Mouse (Mus musculus): ENCODE data around the gene Rbfox2. TPM values are rescaled to one million over a fixed set of nuclear protein-coding genes. Genes with fewer than 3 reads are reported as not detected.

The Rbfox2 gene
- polyA plus RNA-seq, 1 experiment = 6.6 TPM

DNA sequence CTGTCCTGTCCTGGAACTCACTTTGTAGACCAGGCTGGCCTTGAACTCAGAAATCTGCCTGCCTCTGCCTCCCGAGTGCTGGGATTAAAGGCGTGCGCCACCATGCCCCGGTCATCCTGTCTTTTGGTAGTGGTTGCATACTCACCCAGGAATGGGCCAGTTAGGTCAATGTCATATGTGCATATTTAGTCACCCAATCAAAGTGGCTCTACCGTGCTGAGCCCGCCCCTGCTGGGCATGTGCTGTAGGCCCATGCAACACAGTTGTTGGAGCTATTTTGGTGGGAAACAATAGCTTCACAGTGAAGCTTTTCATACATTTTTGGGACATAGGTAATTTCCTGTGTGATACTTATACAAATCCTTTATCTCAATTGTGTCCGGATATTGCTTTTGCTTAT is 187.1 kb downstream of the Rbfox2 start:
- no peaks in the 10 kb centered on the region for H3K36me3 ChIP-seq (ENCODE audit: control insufficient read depth, insufficient read depth, low read length)
- WGBS = 94% methylated on average over 7 of the region's 7 CpGs
- no peaks in the 10 kb centered on the region for H3K27me3 ChIP-seq (ENCODE audit: control insufficient read depth, insufficient read depth, low read length)
- no peak for TF ChIP-seq CTCF (IDR thresholded peaks at IDR 0.05; ENCODE audit: extremely low read depth, insufficient read depth, insufficient read length, insufficient replicate concordance)
- H3K4me3 ChIP-seq (ENCODE audit: extremely low read depth, insufficient read depth, insufficient read length) = no peak overlapping the region
- DNase-seq (ENCODE audit: low read depth in 1 of 2, low spot score in 2 of 2) = no peak
- H3K4me1 ChIP-seq (ENCODE audit: control insufficient read depth, insufficient read depth, insufficient read length) = no peaks in the 10 kb centered on the region
- H3K27ac ChIP-seq (ENCODE audit: insufficient read depth, low read length) = no peak overlapping the region

DNA sequence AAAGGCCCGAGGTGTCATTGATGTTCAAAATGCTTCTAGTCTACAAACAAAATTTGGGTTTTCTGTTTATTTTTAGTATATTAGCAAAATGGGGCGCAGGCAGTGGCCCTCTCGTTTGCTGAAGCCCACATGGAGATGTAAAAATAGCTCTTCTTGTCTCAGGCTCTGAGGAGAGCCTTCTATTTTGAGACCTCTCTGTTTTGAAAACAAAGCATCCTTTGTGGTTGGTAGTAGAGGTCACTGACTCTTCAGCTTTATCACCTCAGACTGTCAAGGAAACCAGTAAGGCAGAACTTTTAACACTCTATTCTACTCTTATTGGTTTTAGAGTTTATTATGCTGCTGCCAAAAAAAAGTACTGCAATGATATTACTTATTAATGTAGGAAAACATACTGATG is 189.6 kb downstream of the Rbfox2 start:
- no peak for DNase-seq (ENCODE audit: low read depth in 1 of 2, low spot score in 2 of 2)
- no peak for TF ChIP-seq CTCF (IDR thresholded peaks at IDR 0.05; ENCODE audit: extremely low read depth, insufficient read depth, insufficient read length, insufficient replicate concordance)
- no peak for TF ChIP-seq POLR2A (IDR thresholded peaks at IDR 0.05; ENCODE audit: low read depth, low read length)
- H3K27ac ChIP-seq (ENCODE audit: insufficient read depth, low read length) = no peak overlapping the region
- no peak overlapping the region for H3K4me3 ChIP-seq (ENCODE audit: extremely low read depth, insufficient read depth, insufficient read length)
- H3K36me3 ChIP-seq (ENCODE audit: control insufficient read depth, insufficient read depth, low read length) = no peaks in the 10 kb centered on the region
- H3K4me1 ChIP-seq (ENCODE audit: control insufficient read depth, insufficient read depth, insufficient read length) = no peaks in the 10 kb centered on the region
- WGBS = 55% methylated on average over 3 of the region's 3 CpGs
- H3K27me3 ChIP-seq (ENCODE audit: control insufficient read depth, insufficient read depth, low read length) = no peaks in the 10 kb centered on the region

- no peaks in the 10 kb centered on the region for H3K4me1 ChIP-seq (ENCODE audit: control insufficient read depth, insufficient read depth, insufficient read length)
- H3K4me3 ChIP-seq (ENCODE audit: extremely low read depth, insufficient read depth, insufficient read length) = no peak overlapping the region
- 89% methylated on average over 9 of the region's 9 CpGs for WGBS
- TF ChIP-seq CTCF (IDR thresholded peaks at IDR 0.05; ENCODE audit: extremely low read depth, insufficient read depth, insufficient read length, insufficient replicate concordance) (no peak), POLR2A (IDR thresholded peaks at IDR 0.05; ENCODE audit: low read depth, low read length) (no peak)
- DNase-seq (ENCODE audit: low read depth in 1 of 2, low spot score in 2 of 2) = no peak
- no peak overlapping the region for H3K27ac ChIP-seq (ENCODE audit: insufficient read depth, low read length)
- H3K27me3 ChIP-seq (ENCODE audit: control insufficient read depth, insufficient read depth, low read length) = no peaks in the 10 kb centered on the region
- H3K36me3 ChIP-seq (ENCODE audit: control insufficient read depth, insufficient read depth, low read length) = no peaks in the 10 kb centered on the region
These were observed 190.6 kb downstream of the Rbfox2 start for GRCm38 (mm10) chr15:77116139-77116722.

DNA sequence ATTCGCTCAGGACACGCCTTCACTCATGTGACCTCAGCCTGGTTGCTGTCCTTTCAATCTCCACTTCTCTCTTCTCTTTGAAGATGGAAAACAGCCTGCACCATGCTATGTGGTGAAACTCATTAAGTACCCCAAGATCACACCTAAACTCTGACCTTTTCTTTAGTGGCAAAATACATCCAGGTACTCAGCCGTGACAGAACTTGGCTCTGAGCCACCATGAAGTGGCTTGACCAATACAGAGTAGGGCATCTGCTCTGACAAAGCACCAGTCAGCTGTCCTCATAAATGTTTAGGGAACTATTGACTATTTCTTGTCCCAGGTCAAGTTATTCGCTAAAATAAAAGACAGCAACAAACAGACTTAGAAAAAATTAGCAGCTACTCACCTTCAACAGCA is 191.3 kb downstream of the Rbfox2 start:
- H3K4me1 ChIP-seq (ENCODE audit: control insufficient read depth, insufficient read depth, insufficient read length) = no peaks in the 10 kb centered on the region
- DNase-seq (ENCODE audit: low read depth in 1 of 2, low spot score in 2 of 2) = no peak
- H3K27ac ChIP-seq (ENCODE audit: insufficient read depth, low read length) = no peak overlapping the region
- WGBS = 92% methylated on average over 4 of the region's 4 CpGs
- H3K36me3 ChIP-seq (ENCODE audit: control insufficient read depth, insufficient read depth, low read length) = no peaks in the 10 kb centered on the region
- no peaks in the 10 kb centered on the region for H3K27me3 ChIP-seq (ENCODE audit: control insufficient read depth, insufficient read depth, low read length)
- TF ChIP-seq POLR2A (IDR thresholded peaks at IDR 0.05; ENCODE audit: low read depth, low read length) (no peak), CTCF (IDR thresholded peaks at IDR 0.05; ENCODE audit: extremely low read depth, insufficient read depth, insufficient read length, insufficient replicate concordance) (no peak)
- H3K4me3 ChIP-seq (ENCODE audit: extremely low read depth, insufficient read depth, insufficient read length) = no peak overlapping the region

DNA sequence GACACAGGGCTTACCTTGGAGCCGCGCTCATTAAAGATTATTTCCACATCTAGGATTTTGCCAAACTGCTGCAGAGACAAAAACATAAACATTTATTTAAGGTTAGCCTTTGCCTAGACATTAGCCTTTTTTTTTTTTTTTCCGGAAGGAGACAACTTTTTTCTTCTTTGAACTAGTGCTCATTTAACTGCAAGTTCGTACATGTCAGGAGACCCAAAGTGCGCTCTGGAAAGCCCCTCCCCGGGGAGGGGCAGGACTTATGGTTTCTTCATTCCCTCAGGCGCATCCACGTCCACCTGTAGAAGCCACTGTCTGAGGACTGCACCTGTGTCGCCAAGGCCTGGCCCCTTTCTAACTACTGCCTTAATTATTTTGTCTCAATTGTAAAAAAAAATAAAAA is 193.2 kb downstream of the Rbfox2 start:
- TF ChIP-seq CTCF (IDR thresholded peaks at IDR 0.05; ENCODE audit: extremely low read depth, insufficient read depth, insufficient read length, insufficient replicate concordance) = no peak
- TF ChIP-seq POLR2A (IDR thresholded peaks at IDR 0.05; ENCODE audit: low read depth, low read length) = no peak
- no peak overlapping the region for H3K4me3 ChIP-seq (ENCODE audit: extremely low read depth, insufficient read depth, insufficient read length)

DNA sequence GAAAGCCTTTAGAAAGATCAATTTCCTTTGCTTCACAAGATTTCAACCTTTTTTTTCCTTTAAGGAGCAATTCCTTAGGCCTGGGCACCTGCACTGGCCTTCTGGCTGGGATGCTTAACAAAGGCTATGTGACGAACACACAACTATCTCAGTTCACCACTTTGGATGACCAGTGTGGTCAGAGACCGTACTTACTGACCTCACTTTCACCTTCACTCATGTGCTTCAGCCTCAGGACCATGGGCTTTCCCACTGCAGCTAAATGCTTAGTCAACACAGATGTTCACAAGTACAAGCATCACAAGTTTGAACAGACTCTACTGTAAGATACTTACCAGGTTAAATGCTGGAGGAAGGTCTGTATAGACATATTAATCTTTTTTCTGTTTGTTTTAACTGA is 194.4 kb downstream of the Rbfox2 start:
- no peaks in the 10 kb centered on the region for H3K36me3 ChIP-seq (ENCODE audit: control insufficient read depth, insufficient read depth, low read length)
- H3K27me3 ChIP-seq (ENCODE audit: control insufficient read depth, insufficient read depth, low read length) = no peaks in the 10 kb centered on the region
- DNase-seq (ENCODE audit: low read depth in 1 of 2, low spot score in 2 of 2) = no peak
- WGBS = 97% methylated on average over 2 of the region's 2 CpGs
- TF ChIP-seq POLR2A (IDR thresholded peaks at IDR 0.05; ENCODE audit: low read depth, low read length) (no peak), CTCF (IDR thresholded peaks at IDR 0.05; ENCODE audit: extremely low read depth, insufficient read depth, insufficient read length, insufficient replicate concordance) (no peak)
- H3K4me1 ChIP-seq (ENCODE audit: control insufficient read depth, insufficient read depth, insufficient read length) = no peaks in the 10 kb centered on the region
- no peak overlapping the region for H3K27ac ChIP-seq (ENCODE audit: insufficient read depth, low read length)
- H3K4me3 ChIP-seq (ENCODE audit: extremely low read depth, insufficient read depth, insufficient read length) = no peak overlapping the region

More for the DNA sequence above, 193.2 kb downstream of the Rbfox2 start:
- no peaks in the 10 kb centered on the region for H3K27me3 ChIP-seq (ENCODE audit: control insufficient read depth, insufficient read depth, low read length)
- 92% methylated on average over 9 of the region's 9 CpGs for WGBS
- H3K4me1 ChIP-seq (ENCODE audit: control insufficient read depth, insufficient read depth, insufficient read length) = no peaks in the 10 kb centered on the region
- H3K36me3 ChIP-seq (ENCODE audit: control insufficient read depth, insufficient read depth, low read length) = no peaks in the 10 kb centered on the region
- no peak overlapping the region for H3K27ac ChIP-seq (ENCODE audit: insufficient read depth, low read length)
- no peak for DNase-seq (ENCODE audit: low read depth in 1 of 2, low spot score in 2 of 2)

DNA sequence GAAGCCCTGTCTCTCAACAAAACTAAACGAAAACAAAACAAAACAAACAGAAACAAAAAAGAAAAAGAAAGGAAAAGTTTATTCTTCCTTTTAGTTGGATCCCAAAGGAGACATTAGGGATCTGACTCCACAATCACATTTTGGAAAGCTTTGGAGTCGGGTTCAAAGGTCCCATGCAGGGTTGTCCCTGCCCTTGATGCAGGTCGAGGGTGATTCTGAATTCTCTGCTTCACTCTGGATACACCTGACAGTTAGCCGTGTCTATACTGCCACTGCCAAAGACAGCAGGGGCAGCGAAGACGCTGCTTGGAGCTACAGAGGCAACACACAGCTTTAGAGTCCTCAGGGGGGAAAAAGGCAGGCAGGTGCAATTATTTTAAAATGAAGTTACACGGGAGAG is 194.9 kb downstream of the Rbfox2 start:
- no peak overlapping the region for H3K27ac ChIP-seq (ENCODE audit: insufficient read depth, low read length)

More for the DNA sequence above, 194.9 kb downstream of the Rbfox2 start:
- H3K4me3 ChIP-seq (ENCODE audit: extremely low read depth, insufficient read depth, insufficient read length) = no peak overlapping the region
- no peaks in the 10 kb centered on the region for H3K36me3 ChIP-seq (ENCODE audit: control insufficient read depth, insufficient read depth, low read length)
- no peaks in the 10 kb centered on the region for H3K27me3 ChIP-seq (ENCODE audit: control insufficient read depth, insufficient read depth, low read length)
- no peak for TF ChIP-seq POLR2A (IDR thresholded peaks at IDR 0.05; ENCODE audit: low read depth, low read length)
- no peak for TF ChIP-seq CTCF (IDR thresholded peaks at IDR 0.05; ENCODE audit: extremely low read depth, insufficient read depth, insufficient read length, insufficient replicate concordance)
- WGBS = 85% methylated on average over 7 of the region's 7 CpGs
- H3K4me1 ChIP-seq (ENCODE audit: control insufficient read depth, insufficient read depth, insufficient read length) = no peaks in the 10 kb centered on the region
- DNase-seq (ENCODE audit: low read depth in 1 of 2, low spot score in 2 of 2) = no peak
